Mouse (Mus musculus): Measurements from ENCODE around the gene Art5. TPM values are rescaled to one million over a fixed set of nuclear protein-coding genes. Genes with fewer than 3 reads are reported as not detected.
A peak's percentile ranks its signal among the peaks of the same experiment; 100 is the strongest.

Gene Art5
- total RNA-seq (2014; rRNA removed), result 0.49 TPM in 1 of 2 replicates, not detected in the other
- 0.18 and 0.23 TPM in 2 replicates for polyA plus RNA-seq (2015; fragmentation: Nextera tagmentation; extraction: Ambion mirVana)

- H3K4me1 ChIP-seq (ENCODE audit: insufficient read depth, low read length), result peaks cover 3% of the 10 kb centered on the region; the same call in 1 of the 2 replicates
- no peaks in the 10 kb centered on the region for H3K27me3 ChIP-seq (ENCODE audit: insufficient read depth, low read length)
- no peak for DNase-seq (ENCODE audit: low spot score)
- 84% methylated on average over 7 of the region's 7 CpGs for WGBS
- no peak for ATAC-seq (ENCODE audit: low FRiP score)
- no peak for TF ChIP-seq CTCF (IDR thresholded peaks at IDR 0.05)
- H3K9me3 ChIP-seq (ENCODE audit: low read length), result no peaks in the 10 kb centered on the region
- no peak within 1 kb of the TSS for H3K4me2 ChIP-seq (ENCODE audit: low read depth, low read length, poor library complexity, severe bottlenecking)
- H3K27ac ChIP-seq (ENCODE audit: low read depth, low read length), result no peak within 1 kb of the TSS
- H3K36me3 ChIP-seq (ENCODE audit: insufficient read depth, low read length), result no peaks in the 10 kb centered on the region
- no peak within 1 kb of the TSS for H3K4me3 ChIP-seq (ENCODE audit: low read depth, low read length)
- H3K9ac ChIP-seq (replicated peaks; ENCODE audit: low read length, poor library complexity, severe bottlenecking), result no peak within 1 kb of the TSS
These were observed at the start of gene Art5 for GRCm38 (mm10) chr7:102109171-102109570. TSS of gene Art5 (minus strand) at chr7:102109489.

GRCm38 (mm10) chr7:102153691-102154090, 44.4 kb upstream of the Art5 start:
- no peak overlapping the region for H3K9ac ChIP-seq (replicated peaks; ENCODE audit: low read length, poor library complexity, severe bottlenecking)
- H3K9me3 ChIP-seq (ENCODE audit: low read length), result no peaks in the 10 kb centered on the region
- H3K4me2 ChIP-seq (ENCODE audit: low read depth, low read length, poor library complexity, severe bottlenecking), result no peak overlapping the region
- 96% methylated on average over 5 of the region's 5 CpGs for WGBS
- no peak overlapping the region for H3K4me3 ChIP-seq (ENCODE audit: low read depth, low read length)
- H3K27ac ChIP-seq (ENCODE audit: low read depth, low read length), result no peak overlapping the region
- no peak for TF ChIP-seq CTCF (IDR thresholded peaks at IDR 0.05)
- H3K27me3 ChIP-seq (ENCODE audit: insufficient read depth, low read length), result no peaks in the 10 kb centered on the region
- DNase-seq (ENCODE audit: low spot score), result no peak
- no peak for ATAC-seq (ENCODE audit: low FRiP score)
- H3K4me1 ChIP-seq (ENCODE audit: insufficient read depth, low read length), result no peaks in the 10 kb centered on the region
- H3K36me3 ChIP-seq (ENCODE audit: insufficient read depth, low read length), result peaks cover 25% of the 10 kb centered on the region

- Histone ChIP-seq H3K27me3 (ENCODE audit: insufficient read depth, low read length) (no peaks in the 10 kb centered on the region), H3K36me3 (ENCODE audit: insufficient read depth, low read length) (peaks cover 42% of the 10 kb centered on the region), H3K9me3 (ENCODE audit: low read length) (no peaks in the 10 kb centered on the region), H3K27ac (ENCODE audit: low read depth, low read length) (no peak overlapping the region), H3K4me1 (ENCODE audit: insufficient read depth, low read length) (no peaks in the 10 kb centered on the region), H3K4me2 (ENCODE audit: low read depth, low read length, poor library complexity, severe bottlenecking) (no peak overlapping the region), H3K9ac (replicated peaks; ENCODE audit: low read length, poor library complexity, severe bottlenecking) (no peak overlapping the region), H3K4me3 (ENCODE audit: low read depth, low read length) (no peak overlapping the region)
- TF ChIP-seq CTCF (IDR thresholded peaks at IDR 0.05), result no peak
- 97% methylated on average over 5 of the region's 5 CpGs for WGBS
- DNase-seq (ENCODE audit: low spot score), result no peak
- no peak for ATAC-seq (ENCODE audit: low FRiP score)
These were observed 28.6 kb upstream of the Art5 start for GRCm38 (mm10) chr7:102137898-102138297.

GRCm38 (mm10) chr7:102137464-102137863, 28.2 kb upstream of the Art5 start:
- WGBS, result 91% methylated on average over 1 of the region's 1 CpGs
- Histone ChIP-seq H3K4me2 (ENCODE audit: low read depth, low read length, poor library complexity, severe bottlenecking) (no peak overlapping the region), H3K4me3 (ENCODE audit: low read depth, low read length) (no peak overlapping the region), H3K36me3 (ENCODE audit: insufficient read depth, low read length) (peaks cover 45% of the 10 kb centered on the region), H3K27me3 (ENCODE audit: insufficient read depth, low read length) (no peaks in the 10 kb centered on the region), H3K9me3 (ENCODE audit: low read length) (no peaks in the 10 kb centered on the region), H3K4me1 (ENCODE audit: insufficient read depth, low read length) (no peaks in the 10 kb centered on the region), H3K27ac (ENCODE audit: low read depth, low read length) (no peak overlapping the region), H3K9ac (replicated peaks; ENCODE audit: low read length, poor library complexity, severe bottlenecking) (no peak overlapping the region)
- ATAC-seq (ENCODE audit: low FRiP score) (no peak), DNase-seq (ENCODE audit: low spot score) (peak; percentile 17)
- TF ChIP-seq CTCF (IDR thresholded peaks at IDR 0.05), result peak; percentile 65

GRCm38 (mm10) chr7:102132395-102132794, 23.1 kb upstream of the Art5 start:
- WGBS, result 90% methylated on average over 4 of the region's 4 CpGs
- H3K9ac ChIP-seq (replicated peaks; ENCODE audit: low read length, poor library complexity, severe bottlenecking), result no peak overlapping the region

GRCm38 (mm10) chr7:102120326-102120725, 11.0 kb upstream of the Art5 start:
- H3K4me3 ChIP-seq (ENCODE audit: low read depth, low read length), result no peak overlapping the region
- DNase-seq (ENCODE audit: low spot score), result no peak
- no peaks in the 10 kb centered on the region for H3K27me3 ChIP-seq (ENCODE audit: insufficient read depth, low read length)
- H3K9me3 ChIP-seq (ENCODE audit: low read length), result no peaks in the 10 kb centered on the region
- ATAC-seq (ENCODE audit: low FRiP score), result no peak
- peaks cover 61% of the 10 kb centered on the region for H3K36me3 ChIP-seq (ENCODE audit: insufficient read depth, low read length)
- no peaks in the 10 kb centered on the region for H3K4me1 ChIP-seq (ENCODE audit: insufficient read depth, low read length)
- no peak overlapping the region for H3K9ac ChIP-seq (replicated peaks; ENCODE audit: low read length, poor library complexity, severe bottlenecking)
- TF ChIP-seq CTCF (IDR thresholded peaks at IDR 0.05), result no peak
- no peak overlapping the region for H3K27ac ChIP-seq (ENCODE audit: low read depth, low read length)
- no peak overlapping the region for H3K4me2 ChIP-seq (ENCODE audit: low read depth, low read length, poor library complexity, severe bottlenecking)
- 94% methylated on average over 10 of the region's 10 CpGs for WGBS

More at GRCm38 (mm10) chr7:102132395-102132794, 23.1 kb upstream of the Art5 start:
- Histone ChIP-seq H3K27me3 (ENCODE audit: insufficient read depth, low read length) (no peaks in the 10 kb centered on the region), H3K27ac (ENCODE audit: low read depth, low read length) (no peak overlapping the region), H3K4me3 (ENCODE audit: low read depth, low read length) (no peak overlapping the region), H3K36me3 (ENCODE audit: insufficient read depth, low read length) (peaks cover 53% of the 10 kb centered on the region), H3K4me1 (ENCODE audit: insufficient read depth, low read length) (no peaks in the 10 kb centered on the region), H3K4me2 (ENCODE audit: low read depth, low read length, poor library complexity, severe bottlenecking) (no peak overlapping the region), H3K9me3 (ENCODE audit: low read length) (no peaks in the 10 kb centered on the region)
- DNase-seq (ENCODE audit: low spot score) (no peak), ATAC-seq (ENCODE audit: low FRiP score) (no peak)
- TF ChIP-seq CTCF (IDR thresholded peaks at IDR 0.05), result no peak

All from midbrain, postnatal 0 days (tissue).